Mouse (Mus musculus): ENCODE results near the gene Cela3a. TPM values are rescaled to one million over a fixed set of nuclear protein-coding genes. Genes with fewer than 3 reads are reported as not detected.

Cela3a gene
- polyA plus RNA-seq, 1 experiment from 2014 or later, result not detected

DNA sequence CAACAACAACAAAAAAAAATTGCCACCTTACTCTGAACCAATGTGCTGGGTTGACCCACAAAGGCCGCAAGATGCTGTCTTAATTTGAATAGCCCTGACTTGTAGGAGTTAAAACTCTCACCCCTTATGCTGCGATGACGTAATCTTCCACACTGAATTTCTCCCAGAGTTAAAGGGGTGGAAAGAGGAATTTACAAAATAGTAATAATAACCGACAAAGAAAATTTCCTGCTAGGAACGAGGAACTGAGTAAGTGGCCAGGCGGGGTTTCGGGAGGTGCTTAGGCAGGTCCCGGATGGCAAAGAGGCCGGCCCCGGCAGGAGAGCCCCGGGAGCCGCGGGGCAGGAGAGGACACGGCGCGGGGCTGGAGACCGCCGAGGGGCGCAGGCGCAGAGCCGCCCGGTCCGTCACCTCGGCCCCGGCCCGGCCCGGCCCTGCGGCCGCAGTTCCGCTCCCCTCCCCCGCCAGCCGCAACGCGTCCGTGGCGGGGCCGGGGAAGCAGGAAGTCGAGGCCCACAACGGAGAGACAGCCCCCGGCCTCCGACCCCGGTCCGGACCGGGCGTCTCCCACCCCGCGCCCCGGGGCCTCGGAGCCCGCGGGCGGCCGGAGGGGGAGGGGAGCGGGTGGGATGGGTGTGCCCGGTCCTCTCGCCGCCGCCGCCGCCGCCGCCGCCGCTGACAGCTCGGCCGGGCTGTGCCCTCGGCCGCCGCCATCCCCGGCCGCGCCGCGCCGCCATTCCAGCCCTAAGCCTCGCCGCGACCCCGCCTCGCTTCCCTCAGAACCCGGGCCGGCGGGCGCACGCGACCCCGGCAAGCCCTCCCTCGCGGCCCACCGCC is 52.7 kb downstream of the Cela3a start:
- ATAC-seq (ENCODE audit: low FRiP score, low TSS enrichment), result peak; percentile 78
- Histone ChIP-seq H3K9ac (ENCODE audit: low read depth, low read length) (peak overlapping the region; percentile 99), H3K4me3 (ENCODE audit: low read length) (peak overlapping the region; percentile 97), H3K27ac (ENCODE audit: low read depth, low read length) (peak overlapping the region; percentile 97), H3K4me1 (ENCODE audit: control insufficient read depth, insufficient read depth, low read length) (peaks cover 21% of the 10 kb centered on the region), H3K4me2 (replicated peaks; ENCODE audit: low read depth, low read length) (peak overlapping the region; percentile 76), H3K9me3 (ENCODE audit: control insufficient read depth, low read length) (no peaks in the 10 kb centered on the region), H3K27me3 (ENCODE audit: control insufficient read depth, insufficient read depth, low read length) (no peaks in the 10 kb centered on the region), H3K36me3 (ENCODE audit: control insufficient read depth, insufficient read depth, low read length) (no peaks in the 10 kb centered on the region; the same call in 1 of the 2 replicates)
- under 1% methylated on average over 51 of the region's 90 CpGs for WGBS

Other genes starting within 250 kb of the Cela3a start
- gene Wnt4, start 132.3 kb downstream of the Cela3a start, polyA plus RNA-seq (2014; fragmentation: Nextera tagmentation; extraction: Ambion mirVana), result 16.0 and 21.4 TPM in 2 replicates
- gene Cdc42, start 52.1 kb downstream of the Cela3a start, polyA plus RNA-seq (2014; fragmentation: Nextera tagmentation; extraction: Ambion mirVana), result 657 and 680 TPM in 2 replicates
- not detected in 2 replicates for gene Cela3b, start 20.7 kb upstream of the Cela3a start, polyA plus RNA-seq (2014; fragmentation: Nextera tagmentation; extraction: Ambion mirVana)
- gene 1700013G24Rik, start 43.5 kb upstream of the Cela3a start, polyA plus RNA-seq (2014; fragmentation: Nextera tagmentation; extraction: Ambion mirVana), result not detected in 2 replicates
- gene Hspg2, start 59.0 kb upstream of the Cela3a start, polyA plus RNA-seq (2014; fragmentation: Nextera tagmentation; extraction: Ambion mirVana), result 39.6 and 56.2 TPM in 2 replicates
- gene Ldlrad2, start 164.8 kb upstream of the Cela3a start, polyA plus RNA-seq (2014; fragmentation: Nextera tagmentation; extraction: Ambion mirVana), result not detected in 2 replicates
- gene Usp48, start 184.0 kb upstream of the Cela3a start, polyA plus RNA-seq (2014; fragmentation: Nextera tagmentation; extraction: Ambion mirVana), result 58.3 and 91.2 TPM in 2 replicates

Measured in kidney, embryonic 14.5 days (tissue).